Mouse (Mus musculus) kidney, adult 2 months (tissue): ENCODE results near the gene Gm17581.

Experiments
- CTCF ChIP-seq: fragments of 200-500 bp; conservative IDR thresholded peaks from 2 replicates; pipeline ENCODE4 v1.5.1; 2011; ENCODE audit warnings: low read depth, mild to moderate bottlenecking, control low read depth, low read length, moderate library complexity, mixed read lengths; ENCODE audit not compliant: insufficient read depth, insufficient read length
- POLR2A ChIP-seq: fragments of 200-500 bp; IDR thresholded peaks from one replicate; pipeline ENCODE4 v1.6.1; 2011; ENCODE audit warnings: low read depth, low read length, control low read depth

- TF ChIP-seq CTCF (no peak), POLR2A (no peak)
Measured at GRCm38 (mm10) chr2:155701399-155701919, 34.2 kb downstream of the Gm17581 start.
